Mouse (Mus musculus) heart, embryonic 14.5 days (tissue): ENCODE measurements around the gene Lcmt1. TPM values are rescaled to one million over a fixed set of nuclear protein-coding genes. Genes with fewer than 3 reads are reported as not detected.
A peak's percentile ranks its signal among the peaks of the same experiment; 100 is the strongest.

Experiments
- ATAC-seq: fragments of 200-750 bp; cut with Nextera tagmentation; 2 replicates; pipeline ENCODE4 v1.8.0; 2017; ENCODE audit warnings: low read depth, moderate TSS enrichment; ENCODE audit not compliant: insufficient number of reproducible peaks, insufficient read depth, low FRiP score
- H3K27ac ChIP-seq, 2 experiments: fragments of 200-500 bp in 1 of 2; fragments of 300-500 bp in 1 of 2; sonication (generic) in 1 of 2; replicated peaks in 1 of 2; 2 replicates each; pipeline ENCODE4 v1.5.1; 2012 to 2014; ENCODE audit warnings: low read depth in 2 of 2, low read length in 2 of 2, control low read depth in 1 of 2, mild to moderate bottlenecking in 1 of 2, mixed read lengths in 1 of 2; ENCODE audit not compliant: control insufficient read depth in 1 of 2, insufficient read depth in 1 of 2
- H3K27me3 ChIP-seq: fragments of 300-500 bp; sonication (generic); 2 replicates; pipeline ENCODE4 v1.6.1; 2014; ENCODE audit warnings: mild to moderate bottlenecking, low read length, control low read depth; ENCODE audit not compliant: control insufficient read depth, insufficient read depth
- H3K36me3 ChIP-seq: fragments of 300-500 bp; sonication (generic); 2 replicates; pipeline ENCODE4 v1.6.1; 2014; ENCODE audit warnings: mild to moderate bottlenecking, control low read depth, low read length, mixed read lengths; ENCODE audit not compliant: control insufficient read depth, insufficient read depth
- H3K4me1 ChIP-seq, 2 experiments: fragments of 200-500 bp in 1 of 2; fragments of 300-500 bp in 1 of 2; sonication (generic) in 1 of 2; 2 replicates each; pipeline ENCODE4 v1.6.1; 2012 to 2014; ENCODE audit warnings: low read length in 2 of 2, control low read depth in 1 of 2, mixed read lengths in 1 of 2; ENCODE audit not compliant: control insufficient read depth in 2 of 2, insufficient read depth in 2 of 2
- H3K4me2 ChIP-seq: fragments of 300-500 bp; sonication (generic); 2 replicates; pipeline ENCODE4 v1.6.1; 2014; ENCODE audit warnings: mild to moderate bottlenecking, low read length
- H3K4me3 ChIP-seq, 2 experiments: fragments of 200-500 bp in 1 of 2; fragments of 300-500 bp in 1 of 2; sonication (generic) in 1 of 2; 2 replicates each; pipeline ENCODE4 v1.5.1; 2012 to 2014; ENCODE audit warnings: low read length in 2 of 2, mild to moderate bottlenecking in 2 of 2, control low read depth in 1 of 2, low read depth in 1 of 2, moderate library complexity in 1 of 2; ENCODE audit not compliant: control insufficient read depth in 1 of 2, insufficient read depth in 1 of 2
- H3K9ac ChIP-seq: fragments of 300-500 bp; sonication (generic); 2 replicates; pipeline ENCODE4 v1.6.1; 2014; ENCODE audit warnings: mild to moderate bottlenecking, low read length
- H3K9me3 ChIP-seq: fragments of 300-500 bp; sonication (generic); 2 replicates; pipeline ENCODE4 v1.6.1; 2016; ENCODE audit warnings: low read length, control low read depth; ENCODE audit not compliant: control insufficient read depth
- WGBS: fragments of 180-500 bp; shearing (Covaris S2); extraction: QIAGEN DNeasy Blood & Tissue Kit; methylation state at CpG from one replicate; pipeline ENCODE4 v1.1.7; 2014; 5-methylcytosine and 5-hydroxymethylcytosine counted together
- polyA plus RNA-seq: library from polyadenylated mRNA; unstranded; fragments of >200 nt; fragmentation: Nextera tagmentation; extraction: Ambion mirVana; gene quantifications from 2 replicates; pipeline ENCODE4 v1.2.1, GENCODE M21; 2014

Lcmt1 gene
- polyA plus RNA-seq, 1 experiment from 2014 or later = 39.6 TPM

DNA sequence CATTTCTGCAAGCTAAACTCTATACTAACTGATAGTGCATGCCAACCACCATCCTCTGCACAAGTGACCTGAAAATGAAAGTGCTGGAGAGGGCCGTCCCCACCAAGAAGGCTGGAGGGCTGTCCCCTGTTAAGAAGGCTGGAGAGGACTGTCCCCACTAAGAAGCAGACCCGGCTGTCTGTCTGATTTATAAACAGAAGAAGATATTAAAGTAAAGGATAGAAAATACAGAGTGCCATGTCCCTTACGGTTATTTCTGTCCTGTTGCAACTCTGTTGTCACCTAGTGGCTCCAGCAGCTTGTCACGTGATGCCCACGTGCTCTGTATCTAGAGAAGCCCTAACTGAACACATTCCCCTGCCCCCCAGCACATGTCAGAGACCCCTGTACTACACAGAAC lies 9.4 kb upstream of the Lcmt1 start:
- peaks cover 3 to 8% of the 10 kb centered on the region in 2 experiments; a peak in 3 of 4 replicates for H3K4me1 ChIP-seq
- H3K9ac ChIP-seq = no peak overlapping the region
- H3K36me3 ChIP-seq = no peaks in the 10 kb centered on the region
- no peak for ATAC-seq
- H3K4me2 ChIP-seq = peak overlapping the region; percentile 44
- no peak overlapping the region for H3K27ac ChIP-seq
- 0 out of 4 replicates have a peak overlapping the region, but pooled peaks of 1 of the 2 experiments have one; percentile 6 for H3K4me3 ChIP-seq
- no peaks in the 10 kb centered on the region for H3K9me3 ChIP-seq
- no peaks in the 10 kb centered on the region for H3K27me3 ChIP-seq
- WGBS = 50% methylated on average over 5 of the region's 5 CpGs

DNA sequence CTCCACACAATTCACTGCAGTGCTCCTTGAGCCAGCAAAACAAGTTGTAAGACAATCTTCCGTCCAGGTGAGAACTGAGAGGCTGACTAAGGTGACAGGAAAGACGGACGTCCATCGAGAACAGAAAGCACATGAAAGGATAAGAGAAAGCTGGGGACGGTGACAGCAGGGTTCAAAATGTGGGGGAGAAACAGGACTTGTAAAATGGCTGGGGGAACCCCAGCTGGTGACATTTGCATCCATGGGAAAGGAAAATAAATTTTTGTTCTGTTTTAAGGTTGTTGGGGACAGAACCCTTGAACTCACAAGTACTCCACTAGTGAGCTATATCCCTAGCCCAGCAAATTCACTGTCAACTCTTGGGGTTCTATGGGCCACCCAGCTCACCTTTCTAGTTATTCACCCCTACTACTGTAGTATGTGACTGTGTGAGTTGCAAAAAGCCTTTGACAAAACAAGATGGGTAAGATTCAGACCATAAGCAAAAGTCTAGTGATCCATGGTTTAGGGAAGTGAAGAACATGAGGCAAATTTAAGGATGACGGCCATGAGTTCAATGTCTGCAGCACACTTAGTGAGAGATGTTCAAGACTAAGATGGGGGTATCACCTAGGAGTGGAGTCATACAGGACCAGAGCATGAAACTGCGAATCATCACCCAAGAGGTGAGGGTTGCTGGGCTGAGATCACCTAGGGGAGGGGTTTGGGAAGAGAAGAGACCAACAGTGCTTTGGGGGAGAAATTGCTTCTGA lies 8.2 kb upstream of the Lcmt1 start:
- no peak for ATAC-seq
- H3K9ac ChIP-seq = no peak overlapping the region
- no peaks in the 10 kb centered on the region for H3K27me3 ChIP-seq
- H3K9me3 ChIP-seq = no peaks in the 10 kb centered on the region
- no peak overlapping the region for H3K27ac ChIP-seq
- no peaks in the 10 kb centered on the region for H3K36me3 ChIP-seq
- peaks cover 4 to 21% of the 10 kb centered on the region in 2 experiments for H3K4me1 ChIP-seq
- 88% methylated on average over 7 of the region's 7 CpGs for WGBS
- no peak overlapping the region for H3K4me3 ChIP-seq
- no peak overlapping the region for H3K4me2 ChIP-seq

DNA sequence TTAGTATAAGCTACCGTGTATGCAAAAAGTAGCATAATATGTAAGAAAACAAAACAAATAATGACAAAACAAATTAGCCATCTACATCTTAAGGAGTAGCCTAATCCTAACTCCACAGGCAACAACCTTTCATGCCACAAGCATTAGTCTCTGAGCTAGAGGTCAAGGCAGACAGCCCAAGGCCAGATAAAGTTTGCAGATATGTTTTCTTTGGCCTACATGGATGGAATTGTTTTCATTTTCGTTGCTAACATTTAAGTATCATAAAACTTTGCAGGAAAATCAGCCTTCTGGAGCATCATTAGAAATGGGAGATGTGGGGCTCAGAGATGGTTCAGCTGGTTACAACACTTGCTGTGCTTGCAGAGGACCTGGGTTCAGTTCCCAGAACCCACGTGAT lies 6.8 kb upstream of the Lcmt1 start:
- Histone ChIP-seq H3K27ac (no peak overlapping the region), H3K36me3 (peaks cover 5% of the 10 kb centered on the region; the same call in 1 of the 2 replicates), H3K27me3 (no peaks in the 10 kb centered on the region), H3K4me1 (peaks cover 6 to 35% of the 10 kb centered on the region in 2 experiments), H3K4me3 (no peak overlapping the region), H3K9ac (no peak overlapping the region), H3K9me3 (no peaks in the 10 kb centered on the region), H3K4me2 (no peak overlapping the region)
- WGBS = 82% methylated on average over 3 of the region's 3 CpGs
- ATAC-seq = no peak

DNA sequence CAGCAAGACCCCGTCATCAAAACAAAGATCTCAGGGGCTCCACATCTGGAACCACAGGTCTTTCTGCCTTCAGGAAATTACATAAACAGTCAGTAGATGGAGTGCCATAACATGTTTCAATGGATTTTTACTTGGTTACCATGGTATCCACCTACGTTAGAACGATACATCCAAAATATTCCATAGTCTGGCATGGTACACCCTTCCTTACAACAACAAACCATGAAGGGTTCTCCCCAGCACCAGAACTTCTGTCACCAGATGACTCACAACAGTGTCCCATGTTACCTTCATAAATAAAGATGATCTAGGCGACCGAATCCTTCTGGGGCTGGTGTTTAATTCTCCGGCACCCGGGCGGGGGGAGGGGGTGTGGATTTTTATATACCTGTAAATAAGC lies 5.6 kb upstream of the Lcmt1 start:
- no peaks in the 10 kb centered on the region for H3K9me3 ChIP-seq
- WGBS = 91% methylated on average over 8 of the region's 8 CpGs
- H3K36me3 ChIP-seq = peaks cover 5% of the 10 kb centered on the region; the same call in 1 of the 2 replicates
- no peaks in the 10 kb centered on the region for H3K27me3 ChIP-seq
- H3K4me2 ChIP-seq = no peak overlapping the region
- H3K9ac ChIP-seq = no peak overlapping the region
- H3K4me1 ChIP-seq = peaks cover 11 to 46% of the 10 kb centered on the region in 2 experiments
- ATAC-seq = no peak
- no peak overlapping the region for H3K27ac ChIP-seq
- no peak overlapping the region for H3K4me3 ChIP-seq

DNA sequence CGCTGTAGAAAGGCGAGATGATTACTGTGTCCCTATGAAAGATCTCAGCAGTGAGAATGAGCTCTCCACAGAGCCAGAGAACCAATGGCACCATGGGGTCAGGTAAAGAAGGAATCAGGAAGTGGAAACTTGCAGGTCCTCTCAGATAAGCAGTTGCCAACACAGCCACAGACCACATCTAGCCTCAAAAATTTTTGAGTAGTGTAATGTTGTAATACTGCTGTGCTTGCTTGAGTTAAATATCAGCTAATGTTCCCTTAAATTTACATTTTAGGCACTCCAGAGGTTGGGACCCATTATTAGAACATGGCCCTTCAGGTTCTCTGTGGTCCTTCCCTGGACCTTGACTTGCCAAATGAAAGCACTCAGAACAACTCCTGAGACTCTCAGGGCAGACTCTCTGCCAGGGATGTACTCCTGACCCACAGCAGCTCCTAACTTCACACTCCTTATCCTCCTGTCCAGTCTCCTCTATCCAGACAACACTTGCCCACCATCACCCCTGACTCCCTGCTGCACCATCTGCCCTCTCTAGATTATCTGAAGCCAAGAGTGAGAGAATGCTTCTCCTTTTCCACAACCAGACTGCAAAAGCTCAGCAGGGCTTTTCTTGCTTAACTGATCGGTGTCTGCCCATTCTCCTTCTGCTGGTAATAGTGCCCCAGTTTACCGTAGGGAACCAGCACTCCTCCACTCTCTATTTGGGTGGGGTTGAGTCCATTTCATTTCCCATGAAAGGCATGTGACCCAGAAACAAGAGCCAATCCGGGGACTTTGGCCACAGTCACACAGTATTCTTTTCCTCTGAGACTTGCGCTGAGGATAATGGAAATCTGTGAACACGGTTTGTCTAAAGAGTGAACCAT lies 3.5 kb upstream of the Lcmt1 start:
- H3K36me3 ChIP-seq = peaks cover 5% of the 10 kb centered on the region; the same call in 1 of the 2 replicates
- H3K4me3 ChIP-seq = no peak overlapping the region
- no peaks in the 10 kb centered on the region for H3K27me3 ChIP-seq
- no peak overlapping the region for H3K27ac ChIP-seq
- peaks cover 11 to 44% of the 10 kb centered on the region in 2 experiments for H3K4me1 ChIP-seq
- H3K4me2 ChIP-seq = no peak overlapping the region
- 75% methylated on average over 7 of the region's 7 CpGs for WGBS
- H3K9me3 ChIP-seq = no peaks in the 10 kb centered on the region
- ATAC-seq = no peak
- no peak overlapping the region for H3K9ac ChIP-seq

DNA sequence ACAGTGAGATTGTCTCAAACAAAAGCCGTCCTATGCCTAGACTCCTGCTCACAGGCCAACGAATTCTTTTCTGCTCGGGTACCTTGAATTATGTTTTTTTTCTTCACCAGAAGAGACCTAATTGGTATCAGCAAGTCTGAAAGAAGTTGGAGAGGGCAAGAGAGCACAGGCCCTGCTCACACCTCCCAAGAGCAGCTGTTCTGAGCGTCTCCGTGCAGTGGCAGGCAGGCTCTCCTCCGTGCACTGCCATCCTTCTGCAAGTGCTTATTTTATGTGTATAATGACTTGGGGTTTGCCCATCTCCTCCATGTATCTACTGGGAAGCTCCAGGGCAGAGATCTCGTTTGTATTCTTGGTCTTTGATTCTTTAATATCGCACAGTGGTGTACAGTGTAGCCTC lies 2.8 kb upstream of the Lcmt1 start:
- WGBS = 75% methylated on average over 8 of the region's 8 CpGs
- no peak for ATAC-seq
- no peak overlapping the region for H3K4me2 ChIP-seq
- H3K36me3 ChIP-seq = peaks cover 5% of the 10 kb centered on the region; the same call in 1 of the 2 replicates
- H3K27ac ChIP-seq = no peak overlapping the region
- H3K27me3 ChIP-seq = no peaks in the 10 kb centered on the region
- no peaks in the 10 kb centered on the region for H3K9me3 ChIP-seq
- no peak overlapping the region for H3K4me3 ChIP-seq
- H3K9ac ChIP-seq = no peak overlapping the region
- peaks cover 11 to 44% of the 10 kb centered on the region in 2 experiments for H3K4me1 ChIP-seq

DNA sequence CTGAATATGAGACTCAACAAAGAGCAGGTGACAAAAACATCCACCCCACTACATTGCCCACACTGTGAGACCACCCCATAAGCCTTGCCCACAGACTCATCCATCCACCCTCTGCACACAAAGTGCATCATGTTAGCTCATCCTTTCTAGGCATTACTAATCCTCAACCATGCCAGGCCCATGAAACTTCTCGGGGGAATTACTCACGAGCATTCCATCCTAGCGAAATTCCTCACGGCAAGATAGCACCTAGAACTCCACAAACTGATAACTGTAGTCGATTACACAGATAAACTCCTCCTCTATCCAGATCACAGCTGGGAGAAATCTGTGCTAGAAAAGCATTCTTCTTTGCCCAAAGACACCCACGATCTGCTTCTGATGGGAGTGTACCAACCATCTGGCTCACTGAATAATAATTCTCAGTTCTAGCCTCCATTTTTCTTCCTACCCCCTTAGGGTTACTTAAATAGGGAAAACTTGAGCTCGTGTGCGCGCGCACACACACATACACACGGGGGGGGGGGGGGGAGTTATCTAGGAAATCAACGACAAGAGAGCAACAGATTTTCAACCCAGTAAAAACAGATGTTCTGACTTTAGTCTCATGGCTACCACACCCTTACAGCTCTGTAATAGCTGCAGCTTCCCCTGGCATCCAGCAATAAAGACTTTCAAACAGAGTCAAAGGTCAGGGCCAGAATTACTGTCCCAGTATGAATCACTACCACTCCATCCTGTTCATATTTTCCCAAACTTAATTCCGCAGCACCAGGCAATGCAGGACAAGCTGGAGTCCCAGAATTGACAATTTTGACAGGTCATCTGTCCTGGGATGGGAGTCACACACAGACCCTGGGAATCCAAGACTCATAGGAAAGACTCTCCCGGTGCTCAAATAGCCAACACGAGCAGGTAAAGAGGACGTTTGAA lies 2.1 kb upstream of the Lcmt1 start:
- peaks cover 11 to 44% of the 10 kb centered on the region in 2 experiments for H3K4me1 ChIP-seq
- 70% methylated on average over 16 of the region's 16 CpGs for WGBS
- no peak overlapping the region for H3K4me3 ChIP-seq
- ATAC-seq = no peak
- 0 out of 2 replicates have a peak overlapping the region, but pooled peaks have one; percentile 96 for H3K9ac ChIP-seq
- no peaks in the 10 kb centered on the region for H3K27me3 ChIP-seq
- H3K9me3 ChIP-seq = no peaks in the 10 kb centered on the region
- H3K4me2 ChIP-seq = peak overlapping the region; percentile 92
- peaks cover 5% of the 10 kb centered on the region; the same call in 1 of the 2 replicates for H3K36me3 ChIP-seq
- H3K27ac ChIP-seq = no peak overlapping the region
